ENCODE assay signal across 19 mouse cellular contexts in the genomic region with DNA sequence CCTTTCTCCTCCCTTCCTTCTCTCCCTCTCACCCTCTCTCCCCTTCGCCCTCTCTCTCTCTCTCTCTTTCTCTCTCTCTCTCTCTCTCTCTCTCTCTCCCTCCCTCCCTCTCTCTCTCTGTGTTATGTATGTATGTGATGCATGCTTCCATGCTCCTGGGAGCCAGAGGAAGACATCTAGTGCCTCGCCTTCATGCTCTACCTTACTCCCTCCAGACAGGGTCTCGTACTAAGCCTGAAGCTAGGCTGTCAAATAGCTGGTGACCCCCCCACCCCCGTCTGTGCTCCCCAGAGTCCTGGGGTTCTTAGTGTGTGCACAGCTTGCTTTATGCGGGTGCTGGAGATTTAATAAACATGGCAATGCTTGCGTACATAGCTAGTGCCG.
"Had no signal": no experiment of that assay in that cellular context is flagged by ENCODE, and none has a peak within 500 bp of the region (broad histone marks: within the 10 kb centered on the region; RNA-seq: fewer than 3 reads in every experiment).

No protein-coding gene starts in this region.

- H3K9me3 ChIP-seq: limb, embryonic 12.5 days; limb, embryonic 15.5 days; megakaryocyte, embryonic 14.5 days; neural tube, embryonic 12.5 days; neural tube, embryonic 15.5 days had no signal

- H3K4me2 ChIP-seq: limb, embryonic 12.5 days; limb, embryonic 15.5 days; liver, embryonic 11.5 days; lung, embryonic 14.5 days; neural tube, embryonic 12.5 days; neural tube, embryonic 15.5 days had no signal

- H3K4me3 ChIP-seq: layer of hippocampus, adult 2 months; limb, embryonic 12.5 days; limb, embryonic 15.5 days; megakaryocyte, embryonic 14.5 days; neural tube, embryonic 12.5 days; neural tube, embryonic 15.5 days had no signal

- ATAC-seq: intestine, postnatal 0 days; liver, postnatal 0 days; lung, postnatal 0 days had no signal

- DNase-seq: kidney, adult 2 months; kidney, postnatal 25 days; layer of hippocampus, adult 9-11 months; liver, postnatal 0 days; lung, embryonic 14.5 days; thymus, adult 18-20 months; thymus, postnatal 36 days had no signal

- H3K27ac ChIP-seq: kidney, postnatal 0 days; layer of hippocampus, adult 2 months; limb, embryonic 12.5 days; limb, embryonic 15.5 days; liver, embryonic 14.5 days; macrophage; neural tube, embryonic 12.5 days; neural tube, embryonic 15.5 days had no signal

- H3K9ac ChIP-seq: limb, embryonic 12.5 days; limb, embryonic 15.5 days; liver, embryonic 14.5 days; liver, postnatal 0 days; lung, embryonic 14.5 days; neural tube, embryonic 12.5 days; neural tube, embryonic 15.5 days had no signal

- H3K4me1 ChIP-seq: limb, embryonic 12.5 days; limb, embryonic 15.5 days; neural tube, embryonic 12.5 days; neural tube, embryonic 15.5 days had no signal

- H3K36me3 ChIP-seq: neural tube, embryonic 12.5 days had no signal

- H3K27me3 ChIP-seq: limb, embryonic 12.5 days; limb, embryonic 15.5 days; megakaryocyte, embryonic 14.5 days; neural tube, embryonic 12.5 days; neural tube, embryonic 15.5 days had no signal
